Mouse (Mus musculus): ENCODE results near the gene Bach2.

- no peak for TF ChIP-seq POLR2A (IDR thresholded peaks at IDR 0.05; ENCODE audit: insufficient read depth, low read length)
- TF ChIP-seq EP300 (IDR thresholded peaks at IDR 0.05; ENCODE audit: insufficient read depth, low read depth, low read length), result no peak
Measured at GRCm38 (mm10) chr4:32572118-32572517, 333.5 kb downstream of the Bach2 start.
